Mouse (Mus musculus): ENCODE data around the gene Ap3d1. TPM values are rescaled to one million over a fixed set of nuclear protein-coding genes. Genes with fewer than 3 reads are reported as not detected.

Gene Ap3d1
- polyA plus RNA-seq, 1 experiment from 2014 or later = 71.4 TPM

GRCm38 (mm10) chr10:80732611-80733101 is 9.4 kb downstream of the Ap3d1 start:
- WGBS = 91% methylated on average over 6 of the region's 6 CpGs
- no peak for ATAC-seq
- no peaks in the 10 kb centered on the region for H3K9me3 ChIP-seq
- no peak overlapping the region for H3K4me3 ChIP-seq (replicated peaks)
- H3K4me2 ChIP-seq (replicated peaks) = no peak overlapping the region
- H3K27ac ChIP-seq = no peak overlapping the region
- no peaks in the 10 kb centered on the region for H3K27me3 ChIP-seq (replicated peaks)
- H3K36me3 ChIP-seq = peaks cover 56% of the 10 kb centered on the region
- H3K9ac ChIP-seq = no peak overlapping the region
- 0 out of 2 replicates have a peak, but pooled peaks cover 6% of the 10 kb centered on the region for H3K4me1 ChIP-seq (replicated peaks)

- no peak overlapping the region for H3K4me2 ChIP-seq (replicated peaks)
- no peaks in the 10 kb centered on the region for H3K27me3 ChIP-seq (replicated peaks)
- H3K9ac ChIP-seq = no peak overlapping the region
- no peak for ATAC-seq
- H3K4me1 ChIP-seq (replicated peaks) = no peaks in the 10 kb centered on the region
- peaks cover 84% of the 10 kb centered on the region for H3K36me3 ChIP-seq
- H3K4me3 ChIP-seq (replicated peaks) = no peak overlapping the region
- H3K27ac ChIP-seq = no peak overlapping the region
- no peaks in the 10 kb centered on the region for H3K9me3 ChIP-seq
- 76% methylated on average over 5 of the region's 5 CpGs for WGBS
Measured at GRCm38 (mm10) chr10:80727369-80728127, 14.5 kb downstream of the Ap3d1 start.

GRCm38 (mm10) chr10:80717281-80717680 is 24.8 kb downstream of the Ap3d1 start:
- Histone ChIP-seq H3K27ac (no peak overlapping the region), H3K4me2 (replicated peaks) (no peak overlapping the region), H3K27me3 (replicated peaks) (no peaks in the 10 kb centered on the region), H3K4me1 (replicated peaks) (no peaks in the 10 kb centered on the region), H3K9me3 (no peaks in the 10 kb centered on the region), H3K9ac (no peak overlapping the region), H3K36me3 (peaks cover 88% of the 10 kb centered on the region), H3K4me3 (replicated peaks) (no peak overlapping the region)
- 90% methylated on average over 1 of the region's 1 CpGs for WGBS
- no peak for ATAC-seq

GRCm38 (mm10) chr10:80710834-80711233 is 31.2 kb downstream of the Ap3d1 start:
- Histone ChIP-seq H3K4me1 (replicated peaks) (no peaks in the 10 kb centered on the region), H3K4me3 (replicated peaks) (no peak overlapping the region), H3K9ac (no peak overlapping the region), H3K27me3 (replicated peaks) (no peaks in the 10 kb centered on the region), H3K36me3 (peaks cover 88% of the 10 kb centered on the region), H3K4me2 (replicated peaks) (no peak overlapping the region), H3K27ac (no peak overlapping the region), H3K9me3 (no peaks in the 10 kb centered on the region)
- 76% methylated on average over 3 of the region's 3 CpGs for WGBS
- ATAC-seq = no peak

GRCm38 (mm10) chr10:80705479-80705878 is 36.6 kb downstream of the Ap3d1 start:
- Histone ChIP-seq H3K4me3 (replicated peaks) (no peak overlapping the region), H3K4me2 (replicated peaks) (no peak overlapping the region), H3K4me1 (replicated peaks) (peaks cover 20% of the 10 kb centered on the region), H3K9me3 (no peaks in the 10 kb centered on the region), H3K27me3 (replicated peaks) (no peaks in the 10 kb centered on the region), H3K27ac (no peak overlapping the region), H3K9ac (no peak overlapping the region), H3K36me3 (peaks cover 40% of the 10 kb centered on the region)
- WGBS = 78% methylated on average over 3 of the region's 3 CpGs
- no peak for ATAC-seq

GRCm38 (mm10) chr10:80705033-80705432 is 37.0 kb downstream of the Ap3d1 start:
- WGBS = 57% methylated on average over 3 of the region's 3 CpGs
- H3K36me3 ChIP-seq = peaks cover 37% of the 10 kb centered on the region
- H3K9ac ChIP-seq = no peak overlapping the region
- ATAC-seq = no peak
- no peak overlapping the region for H3K4me2 ChIP-seq (replicated peaks)
- H3K4me3 ChIP-seq (replicated peaks) = no peak overlapping the region
- H3K9me3 ChIP-seq = no peaks in the 10 kb centered on the region
- peaks cover 24% of the 10 kb centered on the region for H3K4me1 ChIP-seq (replicated peaks)
- no peaks in the 10 kb centered on the region for H3K27me3 ChIP-seq (replicated peaks)
- no peak overlapping the region for H3K27ac ChIP-seq

- H3K27me3 ChIP-seq (replicated peaks) = no peaks in the 10 kb centered on the region
- no peak overlapping the region for H3K4me2 ChIP-seq (replicated peaks)
- H3K4me1 ChIP-seq (replicated peaks) = peaks cover 27% of the 10 kb centered on the region
- H3K4me3 ChIP-seq (replicated peaks) = no peak overlapping the region
- no peak overlapping the region for H3K9ac ChIP-seq
- H3K27ac ChIP-seq = no peak overlapping the region
- no peak for ATAC-seq
- peaks cover 31% of the 10 kb centered on the region for H3K36me3 ChIP-seq
- H3K9me3 ChIP-seq = no peaks in the 10 kb centered on the region
- 89% methylated on average over 5 of the region's 5 CpGs for WGBS
Measured at GRCm38 (mm10) chr10:80704418-80704817, 37.6 kb downstream of the Ap3d1 start.

- peak overlapping the region; percentile 86 for H3K4me2 ChIP-seq (replicated peaks)
- H3K36me3 ChIP-seq = peaks cover 23% of the 10 kb centered on the region
- H3K4me1 ChIP-seq (replicated peaks) = peaks cover 27% of the 10 kb centered on the region
- no peak for ATAC-seq
- H3K4me3 ChIP-seq (replicated peaks) = peak overlapping the region; percentile 64
- no peaks in the 10 kb centered on the region for H3K27me3 ChIP-seq (replicated peaks)
- 84% methylated on average over 5 of the region's 5 CpGs for WGBS
- H3K9me3 ChIP-seq = no peaks in the 10 kb centered on the region
- H3K27ac ChIP-seq = peak overlapping the region; percentile 85; the same call in 1 of the 2 replicates
- H3K9ac ChIP-seq = peak overlapping the region; percentile 40; the same call in 1 of the 2 replicates
Measured at GRCm38 (mm10) chr10:80703643-80704042, 38.4 kb downstream of the Ap3d1 start.

- Histone ChIP-seq H3K36me3 (peaks cover 14% of the 10 kb centered on the region; the same call in 1 of the 2 replicates), H3K9ac (peak overlapping the region; percentile 40), H3K27me3 (replicated peaks) (no peaks in the 10 kb centered on the region), H3K4me2 (replicated peaks) (peak overlapping the region; percentile 86), H3K4me1 (replicated peaks) (peaks cover 27% of the 10 kb centered on the region), H3K9me3 (no peaks in the 10 kb centered on the region), H3K27ac (peak overlapping the region; percentile 85), H3K4me3 (replicated peaks) (peak overlapping the region; percentile 64)
- under 1% methylated on average over 47 of the region's 47 CpGs for WGBS
- ATAC-seq = peak; percentile 94
Measured at GRCm38 (mm10) chr10:80702536-80703390, 39.3 kb downstream of the Ap3d1 start.

- Histone ChIP-seq H3K27me3 (replicated peaks) (no peaks in the 10 kb centered on the region), H3K4me2 (replicated peaks) (peak within 1 kb of the TSS; percentile 86), H3K27ac (peak within 1 kb of the TSS; percentile 85), H3K36me3 (peaks cover 6% of the 10 kb centered on the region; the same call in 1 of the 2 replicates), H3K9ac (peak within 1 kb of the TSS; percentile 63), H3K9me3 (no peaks in the 10 kb centered on the region), H3K4me3 (replicated peaks) (peak within 1 kb of the TSS; percentile 64), H3K4me1 (replicated peaks) (peaks cover 27% of the 10 kb centered on the region)
- WGBS = under 1% methylated on average over 59 of the region's 59 CpGs
- peak; percentile 95 for ATAC-seq
Measured at GRCm38 (mm10) chr10:80701721-80702535, 40.1 kb downstream of the Ap3d1 start, which contains the start of the genes Mob3a and Izumo4. TSS of gene Mob3a (minus strand) at chr10:80701977. TSS of gene Izumo4 (plus strand) at chr10:80702184.

GRCm38 (mm10) chr10:80700732-80701131 is 41.3 kb downstream of the Ap3d1 start:
- Histone ChIP-seq H3K27ac (no peak overlapping the region), H3K9ac (peak overlapping the region; percentile 63; the same call in 1 of the 2 replicates), H3K4me2 (replicated peaks) (peak overlapping the region; percentile 86), H3K4me1 (replicated peaks) (peaks cover 32% of the 10 kb centered on the region), H3K27me3 (replicated peaks) (no peaks in the 10 kb centered on the region), H3K36me3 (no peaks in the 10 kb centered on the region), H3K4me3 (replicated peaks) (peak overlapping the region; percentile 64), H3K9me3 (no peaks in the 10 kb centered on the region)
- no peak for ATAC-seq
- 39% methylated on average over 4 of the region's 4 CpGs for WGBS
